Mouse (Mus musculus) left cerebral cortex, postnatal 10 days (tissue): ENCODE measurements at regions not wholly inside any gene's neighbourhood (a gene's known extent, or its start where the extent isn't known, plus 50 kb on each side); places are given as distances from the start of the nearest gene placed in this dataset.
A peak's percentile ranks its signal among the peaks of the same experiment; 100 is the strongest.

ENCODE experiments used
- DNase-seq, 2 experiments: peaks; one replicate each; pipeline ENCODE4 v3.0.0; 2021 to 2022; ENCODE audit warnings: low spot score in 2 of 2, mixed read lengths in 1 of 2; ENCODE audit errors: extremely low spot score in 1 of 2
- intact Hi-C: fragments of 180-260 bp; cut with DNase I; formaldehyde crosslinking; loops from one replicate; pipeline ENCODE4 v1.15.1; 2025

DNA sequence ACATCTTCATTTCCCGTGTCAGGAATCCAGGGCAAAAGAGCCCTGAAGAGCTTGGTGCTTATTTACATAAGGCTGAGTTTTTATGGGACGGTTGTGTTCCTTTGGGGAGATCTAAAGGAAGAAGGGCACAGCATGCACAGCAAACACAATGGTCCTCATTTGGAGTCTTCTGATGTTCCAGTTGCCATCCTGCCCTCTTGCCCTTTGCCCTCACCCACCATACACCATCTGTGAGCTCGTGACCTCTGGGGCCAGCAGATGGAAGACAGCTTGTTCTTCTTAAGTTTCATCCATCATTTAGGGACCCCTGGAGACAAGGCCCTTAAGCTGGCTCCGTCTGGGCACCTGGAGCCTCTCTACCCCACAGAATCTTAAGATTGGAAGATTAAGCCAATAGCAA, 121.9 kb upstream of the Cadm1 start:
- intact Hi-C loops: no loop called here

GRCm38 (mm10) chr9:47409579-47409978, 120.4 kb upstream of the Cadm1 start:
- intact Hi-C loops: no loop called here

More for the DNA sequence above, 121.9 kb upstream of the Cadm1 start:
- no peak for DNase-seq

GRCm38 (mm10) chr9:47412786-47413185, 117.2 kb upstream of the Cadm1 start:
- no peak for DNase-seq
- intact Hi-C loops: no loop called here

More at GRCm38 (mm10) chr9:47409579-47409978, 120.4 kb upstream of the Cadm1 start:
- DNase-seq: no peak

- intact Hi-C loops: no loop called here
- no peak for DNase-seq
Observed at GRCm38 (mm10) chr9:47414350-47414988, 115.5 kb upstream of the Cadm1 start.

- peak; percentile 25 to 87 for DNase-seq
- intact Hi-C loops: no loop called here
Observed at GRCm38 (mm10) chr9:47422151-47422599, 107.8 kb upstream of the Cadm1 start.

- intact Hi-C loops: no loop called here
Observed at GRCm38 (mm10) chr9:47422741-47423461, 107.1 kb upstream of the Cadm1 start.

GRCm38 (mm10) chr9:47423462-47423832, 106.5 kb upstream of the Cadm1 start:
- no peak for DNase-seq
- intact Hi-C loops: no loop called here

More at GRCm38 (mm10) chr9:47422741-47423461, 107.1 kb upstream of the Cadm1 start:
- DNase-seq: peak; percentile 70 to 86

DNA sequence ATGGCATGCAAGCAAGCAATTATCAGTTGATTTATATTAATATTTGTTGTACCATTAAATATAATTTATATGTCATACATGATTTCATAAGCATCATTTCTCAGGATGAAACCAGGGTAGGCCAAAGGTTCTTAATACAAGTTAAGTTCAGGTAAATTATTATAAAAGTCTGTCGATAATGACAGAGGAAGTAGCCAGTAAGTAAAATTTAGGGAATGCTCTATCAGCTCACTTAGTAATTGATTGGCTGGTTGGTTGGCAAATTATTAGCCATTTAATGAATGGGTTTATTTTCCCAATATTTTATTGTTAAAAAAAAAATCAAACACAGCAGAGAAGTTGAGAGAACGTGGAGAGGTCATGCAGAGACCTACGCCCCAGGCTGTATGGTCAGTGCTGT, 105.8 kb upstream of the Cadm1 start:
- intact Hi-C loops: no loop called here
- DNase-seq: no peak

GRCm38 (mm10) chr9:47426712-47427111, 103.3 kb upstream of the Cadm1 start:
- intact Hi-C loops: no loop called here
- no peak for DNase-seq

GRCm38 (mm10) chr9:47428710-47429341, 101.1 kb upstream of the Cadm1 start:
- DNase-seq: no peak
- intact Hi-C loops: no loop called here

DNA sequence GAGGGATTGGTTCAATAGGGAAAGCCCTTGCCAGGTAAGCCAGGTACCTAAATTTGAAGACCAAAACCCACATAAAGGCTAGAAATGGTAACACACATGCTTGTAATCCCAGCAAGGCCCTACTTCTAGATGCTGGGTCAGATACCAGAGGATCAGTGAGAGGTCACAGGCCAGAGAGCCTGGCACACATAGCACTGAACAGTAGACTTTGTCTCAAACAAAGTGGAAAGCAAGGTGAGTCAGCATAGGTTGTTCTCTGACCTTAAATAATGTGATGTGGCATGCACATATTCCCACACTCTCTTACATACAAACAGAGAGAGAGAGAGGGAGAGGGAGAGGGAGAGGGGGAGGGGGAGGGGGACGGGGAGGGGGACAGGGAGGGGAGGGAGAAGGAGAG, 100.3 kb upstream of the Cadm1 start:
- intact Hi-C loops: no loop called here
- no peak for DNase-seq

DNA sequence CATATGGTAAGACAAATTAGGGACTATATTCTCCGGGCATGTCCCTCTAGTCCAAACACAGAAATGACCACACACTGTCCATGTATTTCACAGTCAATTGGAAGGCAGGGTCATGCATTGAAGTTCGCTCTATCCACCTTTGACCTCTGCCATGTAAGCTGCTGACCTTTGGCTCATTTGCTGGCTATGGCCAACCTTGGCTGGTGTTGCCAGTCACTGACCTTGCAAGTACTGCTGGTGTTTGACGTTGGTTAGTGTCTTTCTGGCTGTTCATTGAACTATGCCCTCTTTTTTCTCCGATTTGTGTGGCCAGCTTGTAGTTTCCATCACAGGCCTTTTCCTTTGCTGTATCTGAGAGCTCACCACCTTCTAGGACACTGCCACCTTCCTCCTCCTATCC, 97.3 kb upstream of the Cadm1 start:
- no peak for DNase-seq
- intact Hi-C loops: no loop called here

DNA sequence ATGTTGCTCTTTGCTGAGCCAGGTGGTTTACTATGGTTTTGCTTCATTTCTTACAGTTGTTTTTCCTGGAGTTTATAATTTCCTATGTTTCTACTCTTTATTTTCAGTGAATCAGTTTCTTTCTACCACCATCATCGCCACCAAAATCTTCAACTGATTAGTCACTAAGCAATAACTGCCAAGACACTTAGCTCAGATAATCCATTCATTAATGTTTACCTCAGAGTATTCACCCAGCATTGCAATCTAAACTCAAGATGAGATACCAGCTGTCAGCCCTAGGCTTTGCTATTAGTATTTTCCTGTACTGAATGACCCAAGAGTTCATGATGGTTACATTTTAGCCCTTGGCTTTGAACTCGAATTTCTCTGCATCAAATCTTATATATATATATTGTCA, 96.8 kb upstream of the Cadm1 start:
- no peak for DNase-seq
- intact Hi-C loops: no loop called here

- DNase-seq: no peak
- intact Hi-C loops: no loop called here
Observed at GRCm38 (mm10) chr9:47434091-47434490, 95.9 kb upstream of the Cadm1 start.

DNA sequence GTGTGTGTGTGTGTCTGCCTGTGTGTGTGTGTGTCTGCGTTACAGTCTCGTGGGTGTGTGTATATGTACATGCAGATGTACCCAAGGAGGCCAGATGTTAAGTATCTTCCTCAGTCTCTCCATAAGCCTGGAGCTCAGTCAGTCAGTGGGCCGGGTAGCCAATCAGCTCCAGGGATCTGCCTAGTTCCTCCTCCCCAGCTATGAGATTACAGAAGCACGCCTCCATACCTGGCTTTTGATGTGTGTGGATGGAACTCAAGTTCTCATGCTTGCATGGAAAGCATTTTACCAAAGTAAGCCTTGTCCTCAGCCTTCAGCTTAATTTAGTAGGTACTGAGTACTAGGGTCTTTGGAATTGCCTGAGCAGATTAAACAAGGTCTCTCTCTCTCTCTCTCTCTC, 91.0 kb upstream of the Cadm1 start:
- intact Hi-C loops: no loop called here
- DNase-seq: no peak

GRCm38 (mm10) chr9:47439506-47439905, 90.5 kb upstream of the Cadm1 start:
- intact Hi-C loops: no loop called here
- peak in 1 of 2 experiments; percentile 27 for DNase-seq

- intact Hi-C loops: no loop called here
- DNase-seq: no peak
Observed at GRCm38 (mm10) chr9:47440128-47440527, 89.8 kb upstream of the Cadm1 start.

- intact Hi-C loops: no loop called here
- no peak for DNase-seq
Observed at GRCm38 (mm10) chr9:47441155-47441554, 88.8 kb upstream of the Cadm1 start.

- intact Hi-C loops: no loop called here
- no peak for DNase-seq
Observed at GRCm38 (mm10) chr9:47444168-47444567, 85.8 kb upstream of the Cadm1 start.

DNA sequence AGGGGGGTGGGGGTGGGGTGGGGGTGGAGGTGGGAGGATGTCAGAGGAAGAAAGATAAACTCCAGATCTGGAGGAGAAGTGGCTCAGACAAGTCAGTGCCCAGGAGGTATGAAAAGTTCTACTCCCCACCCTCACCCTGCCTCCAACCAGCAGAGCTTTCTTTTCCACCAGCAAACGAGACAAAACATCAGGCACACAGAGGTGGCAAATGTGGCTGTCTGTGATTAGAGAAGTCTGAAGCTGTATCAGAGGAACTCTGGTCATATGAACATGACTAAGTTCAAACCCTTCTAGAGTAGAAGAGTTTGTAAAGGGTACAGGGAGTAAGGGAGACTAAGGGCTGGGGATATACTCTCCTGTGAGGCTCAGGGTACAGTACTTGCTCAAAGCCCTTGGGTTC, 85.2 kb upstream of the Cadm1 start:
- intact Hi-C loops: no loop called here
- DNase-seq: no peak
